Mouse (Mus musculus) frontal cortex, postnatal 25 days (tissue): ENCODE measurements around the gene Slc39a5.

Experiments used
- DNase-seq, 2 experiments: peaks; one replicate each; pipeline ENCODE4 v3.0.0; 2022; ENCODE audit warnings: low spot score in 2 of 2

Gene Slc39a5

DNA sequence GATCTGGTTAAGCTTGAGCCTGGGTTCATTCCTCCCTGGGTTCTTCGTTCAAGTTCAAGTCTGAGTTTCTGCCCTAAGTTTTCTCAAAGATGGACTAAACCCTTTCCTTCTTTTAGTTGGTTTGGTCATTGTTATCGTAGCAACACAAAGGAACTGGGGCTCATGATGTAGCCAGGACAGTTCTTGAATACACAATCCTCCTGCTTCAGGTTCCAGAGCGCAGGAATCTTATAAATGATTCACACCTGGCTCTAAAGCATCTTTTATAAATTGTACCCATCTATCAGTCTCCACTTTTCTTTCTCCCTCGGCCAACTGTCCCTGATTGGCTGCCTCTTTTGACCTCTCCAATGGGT lies 25.0 kb downstream of the Slc39a5 start:
- no peak for DNase-seq

DNA sequence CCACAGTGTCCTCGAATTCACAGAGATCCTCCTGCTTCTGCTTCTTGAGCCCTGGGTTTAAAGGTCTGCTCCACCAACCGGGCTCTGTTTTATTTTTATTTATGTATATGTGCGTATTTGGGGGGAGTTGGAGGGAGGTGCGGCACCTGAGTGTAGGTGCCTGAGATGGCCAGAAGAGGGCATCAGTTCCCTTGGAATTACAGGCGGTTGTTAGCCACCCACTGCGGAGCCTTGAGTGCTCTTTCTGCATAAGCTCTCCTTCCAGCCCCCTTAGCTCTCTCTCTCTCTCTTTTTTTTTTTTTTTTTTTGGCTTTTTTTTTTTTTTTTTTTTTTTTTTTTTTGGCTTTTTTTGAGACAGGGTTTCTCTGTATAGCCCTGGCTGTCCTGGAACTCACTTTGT lies 26.6 kb downstream of the Slc39a5 start:
- DNase-seq, result no peak

DNA sequence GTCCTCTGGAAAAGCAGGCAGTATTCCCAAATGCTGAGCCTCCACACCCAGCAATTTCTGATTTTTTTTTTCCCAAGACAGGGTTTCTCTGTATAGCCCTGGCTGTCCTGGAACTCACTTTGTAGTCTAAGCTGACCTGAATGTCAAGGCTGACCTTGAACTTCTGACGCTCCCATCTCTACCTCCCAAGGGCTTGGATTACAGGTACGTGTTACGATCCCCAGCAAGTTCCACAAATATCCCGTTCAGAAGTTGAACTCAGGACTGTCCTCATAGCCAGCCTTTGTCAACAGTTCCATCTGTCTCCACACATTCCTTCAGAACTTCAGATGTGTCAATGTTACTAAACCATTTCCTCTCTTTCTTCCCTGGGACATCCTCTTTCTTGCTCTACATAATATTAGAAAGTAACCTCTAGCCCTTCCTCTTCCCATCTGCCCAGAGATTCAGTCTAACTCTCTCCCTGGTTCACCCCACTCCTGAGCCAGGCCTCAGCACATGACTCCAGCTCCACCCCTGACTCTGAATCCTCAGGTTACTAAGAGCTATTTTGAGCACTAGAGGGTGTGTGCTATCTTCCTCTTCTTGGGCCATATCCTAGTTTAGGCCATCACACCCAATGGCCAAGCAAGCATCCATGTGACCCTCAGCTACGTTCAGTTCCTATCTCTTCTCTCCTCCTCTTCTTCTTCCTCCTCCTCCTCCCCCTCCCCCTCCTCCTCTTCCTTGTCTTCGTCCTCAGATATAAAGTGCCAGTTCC lies 27.9 kb downstream of the Slc39a5 start:
- DNase-seq, result no peak

DNA sequence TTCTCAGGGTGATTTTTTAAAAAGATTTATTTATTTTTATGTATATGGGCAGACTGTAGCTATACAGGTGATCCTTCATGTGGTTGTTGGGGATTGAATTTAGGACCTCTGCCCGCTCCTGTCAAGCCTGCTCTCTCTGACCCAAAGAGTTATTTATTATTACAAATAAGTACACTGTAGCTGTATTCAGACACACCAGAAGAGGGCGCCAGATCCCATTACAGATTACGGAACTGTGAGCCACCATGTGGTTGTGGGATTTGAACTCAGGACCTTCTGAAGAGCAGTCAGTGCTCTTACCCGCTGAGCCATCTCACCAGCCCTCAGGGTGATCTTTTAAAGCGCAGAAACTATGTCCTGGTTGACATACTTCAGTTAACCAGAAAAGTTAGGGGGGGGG lies 28.9 kb downstream of the Slc39a5 start:
- DNase-seq, result no peak

DNA sequence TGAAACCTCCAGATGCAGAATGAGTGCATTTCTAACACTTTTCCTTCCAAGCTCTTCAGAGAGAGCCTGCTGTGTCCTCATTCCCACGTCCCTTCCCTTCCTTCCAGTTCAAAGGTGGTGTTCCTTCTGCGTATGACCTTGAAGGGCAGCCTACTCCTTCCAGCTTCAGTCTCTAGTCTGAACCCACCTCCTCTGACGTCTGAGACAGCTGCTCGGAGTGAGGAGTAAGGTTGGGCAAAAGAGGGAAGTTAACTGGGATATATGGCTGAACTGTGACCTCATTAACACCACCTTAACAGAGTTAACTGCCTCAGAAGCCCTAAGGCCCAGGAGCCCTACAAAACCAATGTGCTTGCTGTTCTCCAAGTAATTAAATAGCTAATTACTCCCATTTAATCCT lies 30.4 kb downstream of the Slc39a5 start:
- no peak for DNase-seq

DNA sequence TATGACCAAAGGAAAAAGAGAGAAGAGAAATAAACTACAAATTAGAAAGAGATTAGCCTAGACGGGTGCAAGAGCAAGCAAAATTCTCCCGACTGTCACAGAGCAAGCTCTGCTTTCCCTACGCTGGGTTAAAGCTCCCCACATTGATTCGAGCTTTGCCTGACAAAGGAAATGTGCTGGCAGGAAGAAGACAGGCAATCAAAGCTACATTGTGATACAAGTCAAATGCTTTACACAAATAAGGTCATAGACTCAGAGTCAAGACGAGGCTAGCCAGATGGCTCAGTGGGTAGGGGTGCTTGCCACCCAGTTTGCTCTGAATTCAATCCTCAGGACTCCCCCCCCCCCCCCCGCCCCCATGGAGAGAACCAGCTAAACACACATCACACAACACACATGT lies 31.0 kb downstream of the Slc39a5 start:
- DNase-seq, result no peak

DNA sequence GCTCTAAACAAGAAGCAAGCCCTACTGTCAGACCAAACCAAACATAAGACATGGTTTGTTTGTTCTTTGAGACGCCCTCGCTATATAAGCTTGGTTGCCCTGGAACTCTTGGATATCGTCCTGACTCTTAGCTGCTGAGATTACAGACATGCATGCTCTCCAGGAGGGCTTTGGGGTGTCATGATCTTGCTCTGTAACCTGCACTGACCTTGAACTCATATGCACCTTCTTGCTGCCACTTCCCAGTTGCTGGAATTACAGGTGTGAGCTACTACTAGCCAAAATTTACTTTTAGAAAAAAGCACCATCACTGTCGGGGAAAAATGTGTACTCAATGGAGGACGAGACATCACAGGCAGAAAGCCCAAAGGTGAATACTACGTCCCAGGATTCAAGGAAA lies 31.4 kb downstream of the Slc39a5 start:
- DNase-seq, result no peak

DNA sequence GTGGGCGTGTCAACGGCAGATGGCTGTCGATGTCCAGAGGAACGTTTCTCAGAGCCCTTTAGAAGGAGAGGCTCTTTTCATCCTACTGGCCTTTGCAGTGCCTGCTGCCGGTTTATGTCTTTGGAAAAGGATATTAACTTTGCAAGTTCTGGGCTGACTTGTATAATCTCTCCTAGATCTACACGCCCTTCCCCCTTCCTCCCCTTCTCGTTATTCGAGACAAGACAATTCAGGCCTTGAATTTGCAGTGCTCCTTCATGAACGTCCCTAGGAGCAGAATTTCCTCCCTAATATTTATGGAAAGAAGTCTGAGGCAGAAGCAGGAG lies 31.8 kb downstream of the Slc39a5 start:
- DNase-seq, result no peak

DNA sequence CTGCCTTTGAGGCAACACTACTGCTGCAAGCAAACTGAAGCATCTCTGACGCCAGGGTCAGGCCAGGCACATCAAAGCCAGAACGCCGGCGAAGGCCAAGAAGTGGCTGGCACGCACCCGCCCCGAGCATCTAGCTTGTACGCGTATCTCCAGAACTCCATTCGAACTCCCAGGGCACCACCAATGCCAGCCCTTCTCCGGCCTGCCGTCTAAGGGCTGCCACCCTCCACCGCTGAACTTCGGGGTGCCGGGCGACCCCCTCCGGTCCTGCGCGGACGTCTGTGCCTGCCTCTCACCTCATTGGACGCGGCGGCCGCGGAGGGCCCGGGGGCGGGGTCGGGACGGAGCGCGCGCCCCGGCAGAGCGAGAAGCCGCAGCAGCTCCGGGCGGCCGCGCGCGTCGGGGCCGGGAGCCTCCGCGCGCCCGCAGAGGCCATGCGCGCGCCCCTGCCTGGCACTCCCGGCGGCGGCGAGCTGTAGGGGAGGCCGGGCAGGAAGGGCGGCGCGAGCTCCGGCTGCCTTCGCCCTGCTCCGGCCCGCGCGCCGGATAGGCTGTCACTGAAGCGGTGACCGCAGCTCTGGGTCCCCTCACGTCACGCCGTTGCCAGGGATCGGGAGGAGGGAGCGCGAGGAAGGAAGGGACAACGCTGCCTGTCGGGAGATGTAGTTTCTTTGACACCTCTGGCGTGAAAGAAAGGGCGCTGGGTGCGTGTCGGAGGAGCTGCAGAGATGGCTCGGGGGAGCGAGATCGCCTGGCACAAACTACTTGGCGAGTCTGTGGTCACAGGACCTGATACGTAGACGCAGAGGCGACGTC lies 32.4 kb downstream of the Slc39a5 start, which contains the start of gene Coq10a:
TSS of gene Coq10a (minus strand) at position 596 of the 816 bp plus-strand sequence.
- DNase-seq, result peak; percentile 84 to 87

DNA sequence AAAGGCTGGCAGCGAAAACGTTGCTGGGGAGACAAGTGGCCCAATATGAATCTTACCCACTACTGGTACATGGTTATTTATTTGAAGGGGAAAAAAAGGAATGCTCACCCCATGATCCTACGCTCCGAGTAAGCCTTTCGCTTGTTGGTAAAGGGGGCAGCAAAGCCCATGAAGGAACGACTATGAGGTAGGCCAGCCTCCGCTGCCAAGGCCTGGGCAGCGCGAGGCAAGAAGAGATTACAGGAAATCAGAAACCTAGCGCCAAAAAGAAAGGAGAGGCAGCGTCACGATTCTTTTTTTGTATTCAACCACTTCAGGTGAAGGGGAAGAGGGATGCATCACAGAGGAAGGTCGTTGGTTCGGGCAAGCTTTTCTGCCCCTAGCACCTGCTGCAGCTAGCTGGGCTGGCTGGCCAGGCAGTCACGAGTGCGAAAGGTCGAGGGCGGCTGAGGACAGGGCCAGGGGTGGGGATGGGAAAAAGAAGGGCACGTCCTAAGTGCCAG lies 33.1 kb downstream of the Slc39a5 start:
- no peak for DNase-seq

DNA sequence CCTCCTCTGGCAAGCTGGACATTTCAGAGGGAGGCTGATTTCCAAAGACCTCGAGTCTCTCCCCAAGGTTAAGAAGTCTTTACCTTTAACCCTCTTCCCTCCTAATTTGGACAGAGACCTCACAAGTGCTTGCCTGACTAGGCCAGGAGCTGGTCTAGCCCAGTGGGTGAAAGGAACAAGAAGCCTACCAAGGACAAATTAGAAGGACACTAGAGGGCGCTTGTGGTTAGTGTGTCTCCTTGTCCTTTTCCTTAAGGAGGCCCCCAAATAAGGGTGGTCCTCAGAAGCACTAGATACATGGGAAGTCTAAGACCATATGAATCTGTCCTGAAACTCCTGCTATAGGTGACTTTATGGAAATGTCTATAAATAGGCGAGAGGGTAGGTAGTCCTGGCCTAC lies 38.5 kb downstream of the Slc39a5 start:
- no peak for DNase-seq

DNA sequence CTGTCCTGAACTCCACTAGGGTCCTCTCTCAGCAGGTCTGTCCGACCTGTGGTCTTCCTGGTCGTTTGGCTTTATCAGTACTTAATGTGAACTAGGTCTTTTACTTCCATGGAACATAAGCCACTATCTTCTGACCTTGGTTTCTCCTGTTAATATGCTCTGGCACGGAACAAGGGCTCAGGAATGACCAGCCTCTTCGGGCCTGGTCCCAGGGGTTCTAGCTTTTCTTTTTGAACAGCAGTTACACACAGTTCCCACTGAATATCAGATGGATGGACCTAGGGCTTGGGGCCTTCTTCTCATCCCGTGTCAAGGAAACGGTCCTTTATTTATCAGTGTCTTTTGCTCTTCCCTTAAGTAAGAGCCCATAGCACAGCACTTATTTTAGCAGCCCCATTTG lies 39.2 kb downstream of the Slc39a5 start:
- DNase-seq, result no peak

DNA sequence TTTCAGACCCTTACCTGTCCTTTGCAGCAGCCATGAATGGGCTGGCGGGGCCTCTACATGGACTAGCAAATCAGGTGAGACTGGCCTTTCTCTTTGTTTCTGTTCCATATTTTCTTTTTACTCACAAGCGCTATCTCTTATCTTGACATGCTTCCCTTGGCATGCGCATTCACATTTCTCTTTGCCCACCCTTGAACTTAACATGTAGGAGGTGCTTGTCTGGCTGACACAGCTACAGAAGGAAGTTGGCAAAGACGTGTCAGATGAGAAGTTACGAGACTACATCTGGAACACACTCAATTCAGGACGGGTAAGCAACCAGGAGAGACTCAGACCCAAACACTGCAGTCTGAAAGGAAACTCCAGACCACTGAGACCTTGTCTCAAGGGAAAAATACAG lies 41.8 kb downstream of the Slc39a5 start:
- DNase-seq, result no peak

DNA sequence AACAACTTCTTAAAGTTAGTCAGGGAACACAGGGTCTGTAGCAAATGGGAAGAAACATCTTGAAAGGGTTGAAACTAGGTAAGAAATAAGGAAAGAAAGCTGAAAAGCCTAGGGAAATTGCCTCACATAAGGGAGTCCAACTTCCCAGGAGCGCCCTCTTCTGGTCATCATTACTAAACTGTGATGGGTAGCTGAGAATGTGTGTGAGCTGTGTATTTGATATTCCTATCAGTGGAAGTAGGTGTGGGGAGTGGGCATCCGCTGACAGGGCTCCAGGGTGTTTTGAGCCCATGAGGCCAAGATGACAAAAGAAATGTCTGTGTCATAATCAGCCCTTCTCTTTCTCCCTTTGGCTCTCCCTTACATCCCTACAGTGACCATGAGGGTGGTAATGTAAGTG lies 42.2 kb downstream of the Slc39a5 start:
- peak in 1 of 2 experiments; percentile 52 for DNase-seq

DNA sequence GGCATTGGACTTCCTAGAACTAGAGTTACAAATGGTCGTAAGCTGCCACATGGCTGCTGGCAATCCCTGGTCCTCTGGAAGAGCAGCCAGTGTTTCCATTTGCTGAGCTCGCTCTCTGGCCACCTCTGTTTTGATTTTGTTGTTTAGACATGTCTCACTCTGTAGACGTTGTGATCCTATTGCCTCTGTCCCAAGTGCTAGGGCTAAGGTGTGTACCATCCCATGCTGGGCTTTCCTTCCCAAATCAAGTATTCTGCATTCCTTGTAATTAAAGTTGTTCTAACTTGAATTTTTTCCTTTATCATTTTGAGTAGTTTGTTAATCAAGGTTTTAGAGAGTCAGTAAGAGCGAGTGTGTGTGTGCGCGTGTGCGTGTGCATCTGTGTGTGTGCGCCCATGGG lies 53.5 kb downstream of the Slc39a5 start:
- DNase-seq, result no peak
